Mouse (Mus musculus) cerebellum, adult 18-20 months (tissue): ENCODE data around the gene Polr2g.
"Not testable (repeated sequence)": the region's sequence is repeated elsewhere in the genome, so short reads cannot be mapped to it uniquely, and the experiment has no call there.

Experiments
- DNase-seq, 2 experiments: peaks; one replicate each; pipeline ENCODE4 v3.0.0; 2021

Gene Polr2g

GRCm38 (mm10) chr19:8798264-8798946 lies at the start of gene Polr2g:
Gene Polr2g (minus strand): TSS chr19:8798577.
- DNase-seq, result peak; percentile 88 to 91

DNA sequence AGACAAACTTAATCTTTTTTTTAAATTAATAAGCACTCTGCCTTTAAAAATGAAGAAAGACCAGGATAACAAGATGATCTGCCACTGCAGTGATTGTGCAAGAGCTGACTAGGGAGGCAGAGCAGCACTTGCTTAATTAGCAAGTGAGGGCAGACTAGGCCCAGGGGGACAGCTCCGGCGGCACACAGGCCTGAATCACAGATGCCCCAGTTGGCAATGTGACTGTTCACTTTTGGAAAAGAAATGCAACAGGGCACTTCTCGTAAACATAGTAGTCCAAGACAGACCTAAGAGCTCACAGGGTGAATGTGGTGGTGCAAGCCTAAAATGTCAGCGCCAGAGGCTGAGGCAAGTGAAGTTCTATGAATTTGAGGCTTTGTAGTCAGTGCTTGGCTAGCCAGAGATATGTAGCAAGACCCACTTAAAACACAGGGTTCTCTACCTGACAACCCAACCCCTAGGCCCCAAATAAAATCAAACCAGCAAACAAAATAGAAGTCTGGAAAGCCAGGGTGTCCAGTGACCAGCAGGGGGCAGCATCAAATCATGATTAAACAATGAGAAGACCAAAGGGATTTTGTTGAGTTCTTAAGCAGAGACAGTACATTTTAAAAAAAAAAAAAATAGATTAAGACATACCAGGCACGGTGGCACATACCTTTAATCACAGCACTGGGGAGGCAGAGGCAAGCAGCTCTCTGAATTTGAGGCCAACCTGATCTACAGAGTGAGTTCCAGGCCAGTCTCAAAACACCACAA lies 46.2 kb upstream of the Polr2g start:
- peak; percentile 77 to 82 for DNase-seq

- DNase-seq, result no peak
Observed at GRCm38 (mm10) chr19:8842961-8843360, 44.6 kb upstream of the Polr2g start.

- DNase-seq, result peak in 1 of 2 experiments; percentile 44
Observed at GRCm38 (mm10) chr19:8841012-8841411, 42.6 kb upstream of the Polr2g start.

- DNase-seq, result peak; percentile 85 to 89
Observed at GRCm38 (mm10) chr19:8839908-8840791, 41.8 kb upstream of the Polr2g start.

DNA sequence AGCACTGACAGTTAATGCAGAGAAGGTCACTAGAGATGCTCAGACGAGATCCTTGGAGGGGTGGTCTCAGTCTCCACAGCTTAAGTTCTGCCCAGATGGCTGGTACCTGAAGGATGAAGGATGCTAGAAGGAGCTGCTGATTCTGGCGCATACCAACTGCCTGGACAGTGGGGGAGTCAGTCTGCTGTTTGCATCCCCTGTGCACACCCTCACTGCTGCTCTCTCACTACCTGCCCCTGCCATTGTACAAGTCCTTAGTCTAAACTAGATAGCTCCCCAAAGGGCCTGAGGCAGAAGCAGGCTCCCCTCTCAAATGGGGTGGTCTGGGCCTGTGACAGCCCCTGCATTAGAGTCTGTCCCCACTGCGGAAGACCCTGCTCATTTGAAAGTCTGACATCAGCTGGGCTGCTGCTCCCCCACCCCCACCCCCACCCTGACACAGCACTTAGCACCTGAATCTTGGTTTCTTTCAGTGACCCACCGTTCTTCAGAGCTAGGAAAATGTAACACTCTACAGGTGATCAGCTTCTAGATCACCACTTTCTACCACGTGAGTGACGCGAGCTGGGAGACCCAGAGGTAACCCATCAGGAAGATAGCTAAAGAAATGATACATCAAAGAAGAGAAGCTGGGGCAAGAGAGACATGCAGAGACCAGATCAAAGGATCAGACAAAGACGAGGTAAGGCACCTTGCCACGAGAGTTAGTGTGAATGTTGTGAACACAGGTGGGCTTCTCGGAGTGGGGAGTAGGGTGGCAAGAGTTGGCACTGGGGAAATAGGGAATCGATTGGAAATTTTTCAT lies 40.9 kb upstream of the Polr2g start, which contains the start of gene Gng3:
Gng3 (minus strand) TSS at position 92 of the 805 bp plus-strand sequence.
- peak; percentile 85 to 93 for DNase-seq

GRCm38 (mm10) chr19:8838041-8838730 lies 39.8 kb upstream of the Polr2g start:
- peak; percentile 53 to 73 for DNase-seq

DNA sequence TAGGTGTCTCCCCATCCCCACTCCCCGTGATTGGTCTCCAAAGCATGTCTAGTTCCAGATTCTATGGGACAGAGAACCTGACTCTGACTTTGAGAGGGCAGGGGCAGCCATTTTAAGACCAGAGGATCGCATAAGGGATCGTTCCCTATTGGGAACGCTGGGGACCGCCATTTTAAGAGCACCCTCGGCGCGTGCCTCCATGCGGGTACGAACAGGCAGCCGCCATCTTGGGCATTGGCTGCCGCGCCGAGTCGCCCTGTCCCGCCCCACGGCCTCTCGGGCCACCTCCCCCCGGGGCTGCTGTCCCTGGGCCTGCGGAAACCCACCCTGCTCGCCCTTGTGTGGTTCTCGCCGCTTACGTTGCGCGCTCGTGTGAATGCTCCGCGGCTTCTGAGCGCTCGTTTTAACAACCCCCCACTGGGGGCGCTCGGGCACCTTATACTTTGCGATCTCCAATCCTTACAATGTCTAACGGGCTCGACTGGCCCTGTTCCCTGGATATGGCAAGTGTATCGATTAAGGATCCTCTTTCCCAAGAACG lies 38.9 kb upstream of the Polr2g start, which contains the start of gene Bscl2:
Bscl2 (plus strand) TSS at position 217 of the 541 bp plus-strand sequence.
- peak; percentile 85 to 88 for DNase-seq

GRCm38 (mm10) chr19:8836327-8836726 lies 38.0 kb upstream of the Polr2g start:
- not testable (repeated sequence) for DNase-seq

DNA sequence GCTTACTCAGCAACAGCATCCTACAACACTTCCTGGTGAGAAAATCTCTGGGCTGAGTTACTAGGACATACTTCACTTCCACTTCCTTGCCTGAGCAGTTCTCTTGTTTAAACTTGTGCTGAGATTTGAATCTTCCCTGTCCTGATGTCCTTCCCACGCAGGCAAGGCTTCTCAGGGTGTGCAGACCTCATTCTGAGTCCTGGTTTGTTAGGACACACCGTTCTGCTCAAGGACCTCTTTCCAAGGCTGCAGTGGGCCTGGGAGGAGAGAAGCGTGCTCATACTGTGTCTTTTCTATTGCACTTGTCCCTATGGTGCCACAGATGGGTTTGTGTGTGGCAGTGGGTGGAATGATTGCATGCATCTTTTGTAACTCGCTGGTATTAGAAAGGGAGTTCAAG lies 34.6 kb upstream of the Polr2g start:
- no peak for DNase-seq

DNA sequence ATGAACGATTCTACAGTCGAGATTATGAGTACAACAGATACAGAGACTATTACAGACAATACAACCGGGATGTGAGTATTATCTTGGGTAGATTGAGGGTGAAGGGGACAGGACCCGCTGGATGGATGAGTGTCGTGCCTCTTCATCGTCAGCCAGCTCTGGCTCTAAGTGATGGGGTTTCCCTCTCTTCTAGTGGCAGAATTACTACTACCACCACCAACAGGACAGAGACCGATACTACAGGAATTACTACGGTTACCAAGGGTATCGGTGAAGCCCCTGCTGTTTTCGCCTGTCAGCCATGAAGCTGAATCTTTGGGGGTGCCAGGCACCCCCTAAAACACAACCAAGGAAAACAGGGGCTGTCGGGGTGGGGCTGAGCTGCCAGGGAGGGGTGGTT lies 32.9 kb upstream of the Polr2g start:
- DNase-seq, result no peak

- DNase-seq, result no peak
Observed at GRCm38 (mm10) chr19:8830664-8831063, 32.3 kb upstream of the Polr2g start.

- no peak for DNase-seq
Observed at GRCm38 (mm10) chr19:8829660-8830059, 31.3 kb upstream of the Polr2g start, which contains the start of gene AC129217.1. Gene AC129217.1 (plus strand): TSS chr19:8829773.

DNA sequence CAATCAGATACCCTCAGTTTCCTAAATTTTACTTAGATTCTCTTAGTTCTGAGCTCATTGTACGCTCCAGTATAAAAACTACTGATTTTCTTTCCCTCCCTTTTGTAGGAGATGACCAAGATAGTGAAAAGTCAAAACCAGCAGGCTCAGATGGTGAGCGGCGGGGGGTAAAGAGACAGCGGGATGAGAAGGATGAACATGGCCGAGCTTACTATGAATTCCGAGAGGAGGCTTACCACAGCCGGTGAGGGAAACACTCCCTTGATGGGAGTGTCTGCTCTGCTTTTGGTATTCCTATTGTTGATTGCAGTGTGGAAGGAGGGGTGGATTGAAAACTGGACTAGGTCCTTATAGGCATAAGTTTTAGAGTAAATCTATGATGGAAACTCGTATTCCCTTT lies 24.3 kb upstream of the Polr2g start:
- DNase-seq, result peak; percentile 70 to 77

DNA sequence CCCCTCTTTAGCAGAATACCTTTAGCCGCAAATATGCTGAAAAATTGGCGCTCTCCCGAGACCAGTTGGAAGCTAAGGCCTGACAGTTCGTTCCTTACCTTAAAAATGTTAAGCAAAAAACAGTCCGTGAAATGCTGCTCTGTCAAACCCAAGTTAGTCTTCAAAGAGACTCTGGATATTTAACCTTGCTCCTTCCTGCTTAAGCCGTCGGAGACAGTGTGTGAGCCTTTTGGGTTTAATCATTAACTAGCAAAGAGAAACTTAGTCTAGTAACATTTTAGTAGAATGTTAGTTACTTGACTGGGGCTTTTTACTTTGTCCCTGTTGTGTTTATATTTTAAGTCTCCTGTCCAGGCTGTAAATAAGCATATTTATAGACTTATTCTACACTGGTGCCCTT lies 22.8 kb upstream of the Polr2g start:
- no peak for DNase-seq

DNA sequence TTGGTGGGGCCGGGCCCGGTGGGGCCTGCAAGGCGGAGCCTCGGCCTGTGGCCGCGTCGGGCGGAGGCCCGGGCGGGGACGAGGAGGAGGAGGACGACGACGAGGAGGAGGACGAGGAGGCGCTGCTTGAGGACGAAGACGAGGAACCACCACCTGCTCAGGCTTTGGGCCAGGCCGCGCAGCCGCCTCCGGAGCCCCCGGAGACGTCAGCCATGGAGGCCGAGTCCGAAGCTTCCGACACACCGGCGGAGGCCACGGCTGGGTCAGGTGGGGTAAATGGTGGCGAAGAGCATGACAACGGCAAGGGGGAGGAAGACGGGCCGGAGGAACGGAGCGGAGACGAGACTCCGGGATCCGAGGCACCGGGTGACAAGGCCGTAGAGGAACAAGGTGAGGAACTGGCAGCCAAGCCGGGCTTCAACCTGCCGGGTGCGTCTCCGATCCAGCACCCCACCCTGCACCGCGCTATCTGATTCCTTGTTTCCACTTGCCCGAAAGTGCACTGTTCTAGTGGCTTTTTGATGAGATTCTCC lies 22.1 kb upstream of the Polr2g start:
- peak in 1 of 2 experiments; percentile 64 for DNase-seq

GRCm38 (mm10) chr19:8819596-8820423 lies 21.4 kb upstream of the Polr2g start, which contains the start of gene Hnrnpul2:
Gene Hnrnpul2 (plus strand): TSS chr19:8820010.
- DNase-seq, result peak; percentile 99

GRCm38 (mm10) chr19:8818801-8819595 lies 20.6 kb upstream of the Polr2g start, which contains the start of gene Ttc9c:
Gene Ttc9c (minus strand): TSS chr19:8819333.
- peak; percentile 94 to 98 for DNase-seq

- peak in 1 of 2 experiments; percentile 32 for DNase-seq
Observed at GRCm38 (mm10) chr19:8818301-8818798, 20.0 kb upstream of the Polr2g start.
